Mouse (Mus musculus): Measurements from ENCODE around the gene Irf1.

DNA sequence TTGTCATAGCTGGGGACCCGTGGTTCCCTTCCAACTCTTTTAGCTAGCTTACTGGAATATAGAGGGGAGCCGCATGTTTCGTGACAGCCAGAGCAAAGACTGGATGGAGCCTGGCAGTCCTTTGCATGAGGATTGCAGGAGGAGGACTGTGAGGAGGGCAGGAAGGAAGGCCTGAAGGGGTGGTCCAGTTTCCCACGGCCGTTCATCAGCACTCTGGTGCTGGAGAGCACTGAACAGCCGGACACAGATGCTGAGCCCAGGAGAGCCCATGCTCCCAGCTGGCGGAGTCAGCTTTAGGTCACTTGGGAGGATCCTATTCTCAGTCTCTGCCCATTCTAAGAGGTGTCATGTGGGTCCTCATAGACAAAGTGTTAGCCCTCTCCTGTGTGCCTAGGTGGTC lies 12.2 kb downstream of the Irf1 start:
- TF ChIP-seq CTCF (IDR thresholded peaks at IDR 0.05; ENCODE audit: borderline replicate concordance, extremely low read depth, insufficient read depth, insufficient read length) (no peak), POLR2A (IDR thresholded peaks at IDR 0.05; ENCODE audit: borderline replicate concordance, extremely low read depth, insufficient read depth, insufficient read length, poor library complexity, severe bottlenecking) (no peak)
